Mouse (Mus musculus): Measurements from ENCODE around the gene Selenbp2. TPM values are rescaled to one million over a fixed set of nuclear protein-coding genes. Genes with fewer than 3 reads are reported as not detected.
"Not testable (repeated sequence)": the region's sequence is repeated elsewhere in the genome, so short reads cannot be mapped to it uniquely, and the experiment has no call there.

Selenbp2 gene
- polyA plus RNA-seq, 1 experiment: not detected

GRCm38 (mm10) chr3:94675101-94675500, 18.3 kb upstream of the Selenbp2 start:
- not testable (repeated sequence) for H3K4me1 ChIP-seq (ENCODE audit: control insufficient read depth, insufficient read depth, low read length); H3K27me3 ChIP-seq (ENCODE audit: control insufficient read depth, insufficient read depth, low read length); H3K36me3 ChIP-seq (ENCODE audit: control insufficient read depth, insufficient read depth, low read length); H3K4me3 ChIP-seq (ENCODE audit: control insufficient read depth, low read depth, low read length); H3K27ac ChIP-seq (ENCODE audit: control insufficient read depth, insufficient read depth, low read depth, low read length)

DNA sequence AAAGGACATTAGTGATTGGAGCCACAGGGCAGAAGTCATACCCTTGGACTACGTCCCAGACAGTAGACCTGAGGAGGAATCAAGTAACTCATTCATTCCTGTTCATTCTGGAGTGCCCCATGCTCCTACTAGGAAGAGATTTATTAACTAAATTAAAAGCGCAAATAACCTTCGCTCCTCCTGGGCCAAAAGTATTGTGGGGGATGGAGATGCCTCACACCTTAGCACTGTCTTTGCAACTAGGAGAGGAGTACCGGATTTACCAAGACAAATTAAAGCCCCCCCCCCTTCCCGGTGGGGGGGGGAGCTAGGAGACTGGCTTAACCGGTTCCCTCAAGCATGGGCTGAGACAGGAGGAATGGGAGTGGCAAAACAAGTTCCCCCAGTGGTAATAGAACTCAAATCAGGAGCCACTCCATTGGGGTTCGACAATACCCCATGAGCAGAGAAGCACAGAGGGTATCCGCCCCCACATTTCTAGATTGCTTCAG, 14.0 kb upstream of the Selenbp2 start:
- Histone ChIP-seq H3K4me3 (ENCODE audit: control insufficient read depth, low read depth, low read length) (no peak overlapping the region), H3K4me1 (ENCODE audit: control insufficient read depth, insufficient read depth, low read length) (no peaks in the 10 kb centered on the region), H3K27me3 (ENCODE audit: control insufficient read depth, insufficient read depth, low read length) (no peaks in the 10 kb centered on the region), H3K27ac (ENCODE audit: control insufficient read depth, insufficient read depth, low read depth, low read length) (no peak overlapping the region), H3K36me3 (ENCODE audit: control insufficient read depth, insufficient read depth, low read length) (no peaks in the 10 kb centered on the region)
- no peak for TF ChIP-seq CTCF (IDR thresholded peaks at IDR 0.05; ENCODE audit: control insufficient read depth, insufficient read depth, insufficient replicate concordance, low read depth, low read length)
- TF ChIP-seq POLR2A (IDR thresholded peaks at IDR 0.05; ENCODE audit: control insufficient read depth, low read depth, low read length): no peak

DNA sequence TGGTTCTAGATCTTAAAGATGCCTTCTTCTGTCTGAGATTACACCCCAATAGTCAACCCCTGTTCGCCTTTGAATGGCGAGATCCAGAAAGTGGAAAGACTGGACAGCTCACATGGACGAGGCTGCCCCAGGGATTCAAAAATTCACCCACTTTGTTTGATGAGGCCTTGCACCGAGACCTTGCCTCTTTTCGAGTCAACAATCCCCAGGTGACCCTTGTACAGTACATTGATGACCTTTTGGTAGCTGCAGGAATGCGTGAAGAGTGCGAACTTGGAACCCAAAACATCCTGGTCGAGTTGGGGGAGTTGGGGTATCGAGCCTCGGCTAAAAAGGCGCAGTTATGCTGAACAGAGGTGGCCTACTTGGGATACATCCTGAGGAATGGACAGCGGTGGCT, 13.3 kb upstream of the Selenbp2 start:
- H3K4me1 ChIP-seq (ENCODE audit: control insufficient read depth, insufficient read depth, low read length); H3K4me3 ChIP-seq (ENCODE audit: control insufficient read depth, low read depth, low read length); H3K27ac ChIP-seq (ENCODE audit: control insufficient read depth, insufficient read depth, low read depth, low read length); H3K27me3 ChIP-seq (ENCODE audit: control insufficient read depth, insufficient read depth, low read length); H3K36me3 ChIP-seq (ENCODE audit: control insufficient read depth, insufficient read depth, low read length): not testable (repeated sequence)

DNA sequence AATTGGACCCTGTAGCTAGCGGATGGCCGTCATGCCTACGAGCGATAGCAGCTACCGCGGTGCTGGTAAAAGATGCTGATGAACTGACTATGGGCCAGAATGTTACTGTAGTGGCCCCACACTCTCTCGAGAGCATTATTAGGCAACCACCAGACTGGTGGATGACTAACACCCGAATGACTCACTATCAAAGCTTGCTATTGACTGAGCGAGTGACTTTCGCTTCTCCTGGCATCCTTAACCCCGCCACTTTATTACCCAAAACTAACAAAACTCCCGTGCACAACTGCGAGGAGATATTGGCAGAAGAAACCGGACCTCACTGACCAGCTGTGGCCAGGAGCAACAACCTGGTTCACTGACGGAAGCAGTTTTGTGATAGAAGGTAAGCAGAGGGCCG, 12.6 kb upstream of the Selenbp2 start:
- H3K27ac ChIP-seq (ENCODE audit: control insufficient read depth, insufficient read depth, low read depth, low read length): no peak overlapping the region

DNA sequence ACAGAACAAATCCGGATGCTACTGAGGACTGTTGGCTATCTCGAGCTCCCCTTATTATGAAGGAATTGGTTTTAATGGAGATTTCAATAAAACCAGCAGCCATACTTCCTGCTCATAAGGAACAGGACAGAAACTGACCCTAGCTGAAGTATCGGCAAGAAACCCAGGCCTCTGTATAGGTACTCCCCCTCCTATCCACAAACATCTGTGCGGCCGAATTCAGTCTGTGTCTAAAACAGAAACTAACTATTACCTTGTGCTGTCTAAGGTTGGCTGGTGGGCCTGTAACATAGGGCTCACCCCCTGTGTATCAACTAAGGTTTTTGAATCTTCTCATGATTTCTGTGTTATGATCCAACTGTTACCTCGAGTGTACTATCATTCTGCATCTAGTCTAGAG, 9.7 kb upstream of the Selenbp2 start:
- no peaks in the 10 kb centered on the region for H3K4me1 ChIP-seq (ENCODE audit: control insufficient read depth, insufficient read depth, low read length)
- no peak overlapping the region for H3K4me3 ChIP-seq (ENCODE audit: control insufficient read depth, low read depth, low read length)
- TF ChIP-seq CTCF (IDR thresholded peaks at IDR 0.05; ENCODE audit: control insufficient read depth, insufficient read depth, insufficient replicate concordance, low read depth, low read length) (no peak), POLR2A (IDR thresholded peaks at IDR 0.05; ENCODE audit: control insufficient read depth, low read depth, low read length) (no peak)
- no peaks in the 10 kb centered on the region for H3K36me3 ChIP-seq (ENCODE audit: control insufficient read depth, insufficient read depth, low read length)
- H3K27ac ChIP-seq (ENCODE audit: control insufficient read depth, insufficient read depth, low read depth, low read length): no peak overlapping the region
- no peaks in the 10 kb centered on the region for H3K27me3 ChIP-seq (ENCODE audit: control insufficient read depth, insufficient read depth, low read length)

More for the DNA sequence above, 12.6 kb upstream of the Selenbp2 start:
- TF ChIP-seq CTCF (IDR thresholded peaks at IDR 0.05; ENCODE audit: control insufficient read depth, insufficient read depth, insufficient replicate concordance, low read depth, low read length): no peak
- no peak for TF ChIP-seq POLR2A (IDR thresholded peaks at IDR 0.05; ENCODE audit: control insufficient read depth, low read depth, low read length)
- no peaks in the 10 kb centered on the region for H3K4me1 ChIP-seq (ENCODE audit: control insufficient read depth, insufficient read depth, low read length)
- H3K36me3 ChIP-seq (ENCODE audit: control insufficient read depth, insufficient read depth, low read length): no peaks in the 10 kb centered on the region
- H3K27me3 ChIP-seq (ENCODE audit: control insufficient read depth, insufficient read depth, low read length): no peaks in the 10 kb centered on the region
- H3K4me3 ChIP-seq (ENCODE audit: control insufficient read depth, low read depth, low read length): no peak overlapping the region

DNA sequence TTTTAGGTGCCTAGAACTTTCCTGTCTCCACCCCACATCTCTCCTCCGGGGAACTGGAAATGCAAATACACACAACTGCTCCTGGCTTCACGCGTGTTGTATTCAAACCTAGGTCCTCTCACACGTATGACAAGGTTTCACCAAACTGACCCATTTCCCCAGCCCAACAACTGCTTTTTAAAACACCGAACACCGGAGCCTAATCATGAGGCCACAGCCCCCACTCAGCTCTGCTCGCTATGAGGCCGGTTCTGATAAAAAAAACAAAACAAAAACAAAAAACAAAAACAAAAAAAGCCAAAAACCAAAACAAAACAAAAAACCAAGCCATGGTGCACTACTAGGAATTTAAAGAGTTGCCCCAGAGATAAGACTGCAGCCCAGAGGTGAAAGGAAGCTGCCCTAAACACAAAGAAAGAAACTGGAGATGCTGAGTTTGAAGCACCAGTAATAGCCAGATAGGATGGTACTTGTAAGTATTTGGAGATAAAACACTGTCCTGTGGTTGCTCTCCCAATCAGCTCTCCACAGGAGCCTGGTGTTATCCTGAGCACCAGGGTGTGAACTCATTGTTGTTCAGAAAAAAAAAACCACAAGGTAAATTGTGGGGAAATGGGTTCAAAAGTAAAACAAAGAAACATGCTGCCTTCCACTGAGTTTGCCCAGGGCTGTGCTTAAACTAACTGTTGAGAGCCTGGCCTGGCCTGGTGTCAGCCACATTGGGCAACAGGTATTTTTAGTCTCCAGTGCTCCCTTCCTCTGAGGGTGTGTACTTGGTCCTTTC, 7.2 kb upstream of the Selenbp2 start:
- H3K36me3 ChIP-seq (ENCODE audit: control insufficient read depth, insufficient read depth, low read length); H3K27me3 ChIP-seq (ENCODE audit: control insufficient read depth, insufficient read depth, low read length); H3K4me1 ChIP-seq (ENCODE audit: control insufficient read depth, insufficient read depth, low read length); H3K4me3 ChIP-seq (ENCODE audit: control insufficient read depth, low read depth, low read length); H3K27ac ChIP-seq (ENCODE audit: control insufficient read depth, insufficient read depth, low read depth, low read length): not testable (repeated sequence)

DNA sequence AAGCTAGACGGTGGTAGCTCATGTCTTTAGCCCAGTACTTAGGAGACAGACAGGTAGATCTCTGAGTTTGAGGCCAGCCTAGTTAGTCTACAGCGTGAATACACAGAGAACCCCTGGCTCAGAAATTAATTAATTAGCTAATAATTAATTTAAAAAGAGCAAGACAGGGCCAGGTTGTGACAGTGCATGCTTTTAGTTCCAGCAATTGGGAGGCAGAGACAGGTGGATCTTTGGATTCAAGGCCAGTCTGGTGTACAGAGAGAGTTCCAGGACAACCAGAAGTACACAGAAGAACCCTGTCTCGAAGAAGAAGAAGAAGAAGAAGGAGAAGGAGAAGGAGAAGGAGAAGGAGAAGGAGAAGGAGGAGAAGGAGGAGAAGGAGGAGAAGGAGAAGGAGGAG, 4.7 kb upstream of the Selenbp2 start:
- H3K4me1 ChIP-seq (ENCODE audit: control insufficient read depth, insufficient read depth, low read length); H3K4me3 ChIP-seq (ENCODE audit: control insufficient read depth, low read depth, low read length); H3K27ac ChIP-seq (ENCODE audit: control insufficient read depth, insufficient read depth, low read depth, low read length): not testable (repeated sequence)

GRCm38 (mm10) chr3:94689195-94689594, 4.2 kb upstream of the Selenbp2 start:
- H3K27me3 ChIP-seq (ENCODE audit: control insufficient read depth, insufficient read depth, low read length); H3K36me3 ChIP-seq (ENCODE audit: control insufficient read depth, insufficient read depth, low read length); H3K4me3 ChIP-seq (ENCODE audit: control insufficient read depth, low read depth, low read length); H3K4me1 ChIP-seq (ENCODE audit: control insufficient read depth, insufficient read depth, low read length); H3K27ac ChIP-seq (ENCODE audit: control insufficient read depth, insufficient read depth, low read depth, low read length): not testable (repeated sequence)

More for the DNA sequence above, 4.7 kb upstream of the Selenbp2 start:
- not testable (repeated sequence) for H3K27me3 ChIP-seq (ENCODE audit: control insufficient read depth, insufficient read depth, low read length); H3K36me3 ChIP-seq (ENCODE audit: control insufficient read depth, insufficient read depth, low read length)

- not testable (repeated sequence) for H3K27ac ChIP-seq (ENCODE audit: control insufficient read depth, insufficient read depth, low read depth, low read length)
These were observed 3.2 kb upstream of the Selenbp2 start for GRCm38 (mm10) chr3:94690162-94690561.

More at GRCm38 (mm10) chr3:94690162-94690561, 3.2 kb upstream of the Selenbp2 start:
- not testable (repeated sequence) for H3K4me3 ChIP-seq (ENCODE audit: control insufficient read depth, low read depth, low read length); H3K27me3 ChIP-seq (ENCODE audit: control insufficient read depth, insufficient read depth, low read length); H3K36me3 ChIP-seq (ENCODE audit: control insufficient read depth, insufficient read depth, low read length); H3K4me1 ChIP-seq (ENCODE audit: control insufficient read depth, insufficient read depth, low read length)

Measured in testis, adult 2 months (tissue).